Mouse (Mus musculus): ENCODE data around the gene Hist1h2af.

Hist1h2af gene

GRCm38 (mm10) chr13:23575864-23576313, 42.2 kb downstream of the Hist1h2af start:
- peak; percentile 62 for DNase-seq (ENCODE audit: extremely low spot score)

GRCm38 (mm10) chr13:23576351-23576881, 42.7 kb downstream of the Hist1h2af start:
- DNase-seq (ENCODE audit: extremely low spot score), result peak; percentile 77

GRCm38 (mm10) chr13:23576906-23577639, 43.4 kb downstream of the Hist1h2af start:
- peak; percentile 57 for DNase-seq (ENCODE audit: extremely low spot score)

GRCm38 (mm10) chr13:23577835-23578234, 44.1 kb downstream of the Hist1h2af start:
- no peak for DNase-seq (ENCODE audit: extremely low spot score)

- peak; percentile 100 for DNase-seq (ENCODE audit: extremely low spot score)
Observed at GRCm38 (mm10) chr13:23581408-23582218, 47.9 kb downstream of the Hist1h2af start, which contains the start of gene Hist1h4d. Hist1h4d (plus strand) TSS chr13:23581598.

GRCm38 (mm10) chr13:23582219-23583056, 48.7 kb downstream of the Hist1h2af start:
- peak; percentile 70 for DNase-seq (ENCODE audit: extremely low spot score)

- DNase-seq (ENCODE audit: extremely low spot score), result peak; percentile 33
Observed at GRCm38 (mm10) chr13:23583387-23584068, 49.8 kb downstream of the Hist1h2af start.

Data from embryo, embryonic 9.5 days (tissue).